Mouse (Mus musculus) R1 (cell line): ENCODE results near the gene 9030025P20Rik.
"Not testable (repeated sequence)": the region's sequence is repeated elsewhere in the genome, so short reads cannot be mapped to it uniquely, and the experiment has no call there.

Source experiments
- DNase-seq: peaks from one replicate; pipeline ENCODE4 v3.0.0-alpha.2; 2018; ENCODE audit warnings: low read depth, low spot score

Gene 9030025P20Rik

GRCm38 (mm10) chr17:14978362-14979038 is at the start of gene 9030025P20Rik, which contains the start of gene Gm3417:
Gene 9030025P20Rik (plus strand): TSS chr17:14978468.
Gene Gm3417 (minus strand): TSS chr17:14978790.
- not testable (repeated sequence) for DNase-seq

GRCm38 (mm10) chr17:14928631-14929030 is 49.6 kb upstream of the 9030025P20Rik start:
- DNase-seq, result peak; percentile 27

- no peak for DNase-seq
These were observed 47.6 kb upstream of the 9030025P20Rik start for GRCm38 (mm10) chr17:14930697-14931096.

- DNase-seq, result no peak
These were observed 46.8 kb upstream of the 9030025P20Rik start for GRCm38 (mm10) chr17:14931469-14931868.

- peak; percentile 41 for DNase-seq
These were observed 43.0 kb upstream of the 9030025P20Rik start for GRCm38 (mm10) chr17:14935280-14935679.

GRCm38 (mm10) chr17:14935841-14936605 is 42.2 kb upstream of the 9030025P20Rik start:
- DNase-seq, result no peak

- not testable (repeated sequence) for DNase-seq
These were observed 36.1 kb upstream of the 9030025P20Rik start for GRCm38 (mm10) chr17:14942181-14942580.

- DNase-seq, result peak; percentile 99
These were observed 35.1 kb upstream of the 9030025P20Rik start, which contains the start of the genes Wdr27 and 1600012H06Rik for GRCm38 (mm10) chr17:14943009-14943728. Gene Wdr27 (minus strand): TSS chr17:14943158. Gene 1600012H06Rik (plus strand): TSS chr17:14943184.

GRCm38 (mm10) chr17:14943729-14944059 is 34.6 kb upstream of the 9030025P20Rik start:
- DNase-seq, result no peak

- no peak for DNase-seq
These were observed 33.7 kb upstream of the 9030025P20Rik start for GRCm38 (mm10) chr17:14944551-14944950.

GRCm38 (mm10) chr17:14949161-14949827 is 29.0 kb upstream of the 9030025P20Rik start:
- DNase-seq, result no peak

- DNase-seq, result peak; percentile 65
These were observed 24.8 kb upstream of the 9030025P20Rik start for GRCm38 (mm10) chr17:14953452-14953851.

GRCm38 (mm10) chr17:14958686-14959327 is 19.5 kb upstream of the 9030025P20Rik start:
- DNase-seq, result no peak

- no peak for DNase-seq
These were observed 18.3 kb upstream of the 9030025P20Rik start for GRCm38 (mm10) chr17:14959979-14960378.

- peak; percentile 36 for DNase-seq
These were observed 17.7 kb upstream of the 9030025P20Rik start for GRCm38 (mm10) chr17:14960520-14960919.

GRCm38 (mm10) chr17:14960951-14961556 is 17.2 kb upstream of the 9030025P20Rik start, which contains the start of gene Phf10:
Gene Phf10 (minus strand): TSS chr17:14961273.
- peak; percentile 17 for DNase-seq

- not testable (repeated sequence) for DNase-seq
These were observed 16.6 kb upstream of the 9030025P20Rik start for GRCm38 (mm10) chr17:14961557-14962154.

GRCm38 (mm10) chr17:14968373-14968913 is 9.8 kb upstream of the 9030025P20Rik start:
- DNase-seq, result not testable (repeated sequence)

- DNase-seq, result not testable (repeated sequence)
These were observed 428 bp upstream of the 9030025P20Rik start for GRCm38 (mm10) chr17:14977718-14978361.
